Mouse (Mus musculus) hindbrain, embryonic 13.5 days (tissue): ENCODE results near the gene Grid1. TPM values are rescaled to one million over a fixed set of nuclear protein-coding genes. Genes with fewer than 3 reads are reported as not detected.

ENCODE experiments used
- ATAC-seq: fragments of 200-750 bp; cut with Nextera tagmentation; 2 replicates; pipeline ENCODE4 v1.8.0; 2017; ENCODE audit warnings: moderate TSS enrichment; ENCODE audit not compliant: low FRiP score
- H3K27ac ChIP-seq: fragments of 300-500 bp; sonication (generic); 2 replicates; pipeline ENCODE4 v1.5.1; 2015; ENCODE audit warnings: inconsistent platforms, mild to moderate bottlenecking, moderate library complexity
- H3K27me3 ChIP-seq: fragments of 300-500 bp; sonication (generic); 2 replicates; pipeline ENCODE4 v1.6.1; 2015; ENCODE audit warnings: mild to moderate bottlenecking, inconsistent platforms
- H3K36me3 ChIP-seq: fragments of 300-500 bp; sonication (generic); 2 replicates; pipeline ENCODE4 v1.6.1; 2015; ENCODE audit warnings: mild to moderate bottlenecking, inconsistent platforms
- H3K4me1 ChIP-seq: fragments of 300-500 bp; sonication (generic); replicated peaks from 2 replicates; pipeline ENCODE4 v1.6.1; 2015; ENCODE audit warnings: inconsistent platforms
- H3K4me2 ChIP-seq: fragments of 300-500 bp; sonication (generic); 2 replicates; pipeline ENCODE4 v1.6.1; 2015; ENCODE audit warnings: inconsistent platforms, mild to moderate bottlenecking, moderate library complexity
- H3K4me3 ChIP-seq: fragments of 300-500 bp; sonication (generic); 2 replicates; pipeline ENCODE4 v1.5.1; 2015; ENCODE audit warnings: mild to moderate bottlenecking, inconsistent platforms
- H3K9ac ChIP-seq: fragments of 300-500 bp; sonication (generic); 2 replicates; pipeline ENCODE4 v1.6.1; 2015; ENCODE audit warnings: mild to moderate bottlenecking, inconsistent platforms
- H3K9me3 ChIP-seq: fragments of 300-500 bp; sonication (generic); 2 replicates; pipeline ENCODE4 v1.6.1; 2016; ENCODE audit warnings: inconsistent platforms
- WGBS: fragments of 180-500 bp; shearing (Covaris S2); methylation state at CpG from one replicate; pipeline ENCODE4 v1.1.7; 2015; 5-methylcytosine and 5-hydroxymethylcytosine counted together
- polyA plus RNA-seq: library from polyadenylated mRNA; unstranded; fragments of >200 nt; fragmentation: Nextera tagmentation; extraction: Ambion mirVana; gene quantifications from 2 replicates; pipeline ENCODE4 v1.2.1, GENCODE M21; 2015

The Grid1 gene
- polyA plus RNA-seq, 1 experiment from 2014 or later: 3.5 TPM

DNA sequence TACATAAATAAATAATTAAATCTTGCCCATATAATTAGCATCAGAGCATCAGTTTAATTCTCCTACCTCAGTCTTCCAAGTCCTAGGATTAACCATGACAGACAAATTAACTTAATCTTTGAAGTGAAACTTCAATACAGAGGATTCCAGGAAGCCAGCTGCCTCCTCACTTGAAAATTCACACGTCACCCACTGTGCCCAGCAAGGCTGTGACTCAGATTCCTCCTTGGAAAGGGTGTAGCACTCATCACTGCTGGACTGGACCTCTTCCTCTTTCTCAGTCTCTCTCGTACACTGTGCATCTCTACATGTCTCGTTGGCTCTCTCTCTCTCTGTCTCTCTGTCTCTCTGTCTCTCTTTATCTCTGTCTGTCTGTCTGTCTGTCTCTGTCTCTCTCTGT, 153.0 kb downstream of the Grid1 start:
- WGBS: 92% methylated on average over 3 of the region's 3 CpGs
- Histone ChIP-seq H3K4me3 (no peak overlapping the region), H3K36me3 (no peaks in the 10 kb centered on the region), H3K27ac (no peak overlapping the region), H3K27me3 (no peaks in the 10 kb centered on the region), H3K9ac (no peak overlapping the region), H3K4me2 (no peak overlapping the region), H3K9me3 (no peaks in the 10 kb centered on the region), H3K4me1 (peaks cover 8% of the 10 kb centered on the region)
- ATAC-seq: no peak

DNA sequence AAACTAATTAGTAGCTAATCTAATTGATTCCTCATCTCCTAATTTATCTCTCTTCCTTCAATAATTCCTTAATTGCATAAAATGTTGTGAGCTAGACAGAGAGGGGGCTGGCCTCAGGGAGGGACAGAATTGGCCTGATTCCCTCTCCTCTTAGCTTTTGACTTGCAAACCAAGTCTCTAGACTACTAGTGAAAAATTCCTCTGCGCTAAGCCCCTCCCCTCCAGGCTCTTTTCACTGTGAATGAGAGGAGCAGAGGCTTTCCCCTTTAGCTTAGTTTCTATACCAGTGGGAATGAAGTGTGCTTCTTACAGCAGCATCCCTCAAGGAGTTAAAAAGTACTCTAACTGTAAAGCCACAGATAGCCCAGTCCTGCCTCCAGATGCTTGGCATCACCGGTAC, 160.8 kb downstream of the Grid1 start:
- no peaks in the 10 kb centered on the region for H3K27me3 ChIP-seq
- no peak overlapping the region for H3K4me2 ChIP-seq
- H3K9ac ChIP-seq: no peak overlapping the region
- ATAC-seq: 0 out of 2 replicates have a peak, but pooled peaks have one; percentile 9
- H3K36me3 ChIP-seq: no peaks in the 10 kb centered on the region
- peaks cover 9% of the 10 kb centered on the region; the same call in 1 of the 2 replicates for H3K4me1 ChIP-seq
- 32% methylated on average over 2 of the region's 2 CpGs for WGBS
- no peaks in the 10 kb centered on the region for H3K9me3 ChIP-seq
- H3K27ac ChIP-seq: no peak overlapping the region
- no peak overlapping the region for H3K4me3 ChIP-seq

DNA sequence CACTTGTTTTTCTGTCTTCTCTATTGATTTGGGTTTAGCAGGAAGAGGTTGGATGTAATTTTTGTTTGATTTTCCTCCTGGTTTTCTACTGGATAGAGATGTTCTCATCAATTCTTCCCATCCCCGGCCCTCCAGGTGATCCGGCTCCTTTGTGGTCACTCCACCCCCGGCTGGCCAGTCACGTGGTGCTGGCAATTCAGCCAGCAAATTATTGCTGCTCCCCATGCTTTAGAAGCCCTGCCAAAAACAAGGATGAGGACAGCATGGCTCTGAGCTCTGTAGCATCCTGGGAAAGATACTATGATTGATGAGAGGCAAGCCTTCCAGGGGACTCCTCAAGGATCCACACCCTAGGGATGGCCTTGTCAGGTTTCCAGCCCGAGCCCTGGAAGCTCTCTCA, 169.2 kb downstream of the Grid1 start:
- Histone ChIP-seq H3K4me1 (peaks cover 8% of the 10 kb centered on the region), H3K9ac (no peak overlapping the region), H3K9me3 (no peaks in the 10 kb centered on the region), H3K4me3 (no peak overlapping the region), H3K27ac (no peak overlapping the region), H3K36me3 (no peaks in the 10 kb centered on the region), H3K4me2 (no peak overlapping the region), H3K27me3 (no peaks in the 10 kb centered on the region)
- WGBS: 72% methylated on average over 5 of the region's 5 CpGs
- ATAC-seq: no peak

DNA sequence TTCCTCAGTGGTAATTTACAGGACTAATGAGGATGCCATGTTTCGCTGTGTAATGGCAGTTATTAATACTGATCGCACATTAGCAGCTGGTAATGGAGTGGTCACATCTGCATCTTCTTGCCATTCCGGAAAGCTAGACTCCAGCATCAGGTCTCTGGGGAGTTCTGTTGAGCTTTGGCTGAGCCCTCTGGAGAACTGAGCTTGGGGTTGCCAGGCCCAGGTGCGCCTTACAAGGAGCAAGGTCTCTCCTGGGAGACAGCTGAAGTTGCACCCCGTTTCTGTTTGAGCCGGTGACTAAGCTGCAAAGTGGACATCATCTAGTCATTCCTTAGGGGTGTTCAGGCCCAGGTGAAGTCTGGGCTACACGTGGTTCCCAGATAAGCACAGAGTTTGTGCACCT, 186.8 kb downstream of the Grid1 start:
- H3K9ac ChIP-seq: no peak overlapping the region
- no peaks in the 10 kb centered on the region for H3K36me3 ChIP-seq
- H3K4me2 ChIP-seq: no peak overlapping the region
- H3K27ac ChIP-seq: no peak overlapping the region
- no peak overlapping the region for H3K4me3 ChIP-seq
- H3K4me1 ChIP-seq: peaks cover 34% of the 10 kb centered on the region
- no peaks in the 10 kb centered on the region for H3K9me3 ChIP-seq
- no peak for ATAC-seq
- H3K27me3 ChIP-seq: no peaks in the 10 kb centered on the region
- 65% methylated on average over 7 of the region's 7 CpGs for WGBS

DNA sequence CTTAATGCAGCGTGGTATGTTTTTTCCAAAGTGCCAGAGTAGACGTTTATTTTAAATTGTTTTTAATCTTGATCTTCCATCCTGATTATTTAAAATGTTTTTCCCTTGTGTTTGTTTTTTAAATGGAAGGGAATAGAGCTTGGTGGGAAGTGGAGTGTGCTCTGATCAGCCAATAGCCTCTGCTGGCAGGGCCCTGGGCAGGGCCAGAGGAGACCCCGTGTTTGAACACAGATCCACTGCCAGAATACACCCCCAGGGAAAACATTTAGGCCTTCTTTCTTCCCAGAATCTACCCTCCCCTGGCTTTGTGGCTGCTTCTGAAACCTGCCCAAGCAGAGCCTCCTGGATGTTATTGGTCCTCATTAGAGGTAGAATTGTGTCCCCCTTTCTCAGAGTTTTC, 188.8 kb downstream of the Grid1 start:
- no peak overlapping the region for H3K9ac ChIP-seq
- no peaks in the 10 kb centered on the region for H3K27me3 ChIP-seq
- peak overlapping the region; percentile 44 for H3K27ac ChIP-seq
- 31% methylated on average over 3 of the region's 3 CpGs for WGBS
- H3K4me3 ChIP-seq: no peak overlapping the region
- no peak overlapping the region for H3K4me2 ChIP-seq
- H3K36me3 ChIP-seq: no peaks in the 10 kb centered on the region
- H3K9me3 ChIP-seq: no peaks in the 10 kb centered on the region
- peaks cover 22% of the 10 kb centered on the region for H3K4me1 ChIP-seq
- ATAC-seq: peak; percentile 70; the same call in 1 of the 2 replicates

DNA sequence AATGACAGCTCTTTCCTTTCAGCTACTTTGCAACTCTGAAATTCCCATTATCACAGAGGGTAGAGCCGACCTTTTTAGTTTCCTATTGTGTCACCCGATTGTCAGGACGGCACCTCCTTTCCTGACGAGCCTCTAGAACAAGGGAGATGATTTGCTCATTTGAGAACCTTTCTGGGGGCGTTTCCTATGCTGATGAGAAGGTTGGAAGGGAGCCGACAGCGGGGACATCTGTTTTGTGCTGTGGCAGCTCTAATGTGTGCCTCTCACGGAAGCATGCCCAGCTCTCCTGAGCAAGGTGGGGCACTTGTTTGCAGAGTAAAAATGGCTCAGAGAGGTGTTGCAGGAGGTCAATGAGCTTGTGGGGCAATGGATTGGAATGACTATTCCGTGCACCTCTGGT, 189.2 kb downstream of the Grid1 start:
- ATAC-seq: peak; percentile 42; the same call in 1 of the 2 replicates
- Histone ChIP-seq H3K36me3 (no peaks in the 10 kb centered on the region), H3K9me3 (no peaks in the 10 kb centered on the region), H3K27ac (peak overlapping the region; percentile 44), H3K9ac (no peak overlapping the region), H3K4me1 (peaks cover 21% of the 10 kb centered on the region), H3K4me2 (no peak overlapping the region), H3K4me3 (no peak overlapping the region), H3K27me3 (no peaks in the 10 kb centered on the region)
- 14% methylated on average over 9 of the region's 9 CpGs for WGBS

DNA sequence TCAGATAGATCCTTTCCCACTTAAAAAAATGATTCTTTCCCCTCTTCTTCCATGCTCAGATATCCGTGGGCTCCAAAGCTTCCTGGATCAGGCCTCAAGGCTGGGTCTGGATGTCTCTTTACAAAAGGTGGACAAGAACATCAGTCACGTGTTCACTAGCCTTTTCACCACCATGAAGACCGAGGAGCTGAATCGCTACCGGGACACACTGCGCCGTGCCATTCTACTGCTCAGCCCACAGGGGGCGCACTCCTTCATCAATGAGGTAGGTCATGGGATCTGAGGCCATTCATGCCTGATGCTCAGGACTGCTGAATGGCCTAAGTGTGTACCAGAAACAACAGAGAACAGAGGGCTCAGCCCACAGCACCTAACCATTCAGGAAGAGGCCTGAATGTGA, 206.8 kb downstream of the Grid1 start:
- 90% methylated on average over 8 of the region's 8 CpGs for WGBS
- Histone ChIP-seq H3K9ac (no peak overlapping the region), H3K4me3 (no peak overlapping the region), H3K9me3 (no peaks in the 10 kb centered on the region), H3K4me2 (no peak overlapping the region), H3K27ac (no peak overlapping the region), H3K4me1 (0 out of 2 replicates have a peak, but pooled peaks cover 6% of the 10 kb centered on the region), H3K36me3 (peaks cover 4% of the 10 kb centered on the region; the same call in 1 of the 2 replicates), H3K27me3 (no peaks in the 10 kb centered on the region)
- ATAC-seq: no peak

DNA sequence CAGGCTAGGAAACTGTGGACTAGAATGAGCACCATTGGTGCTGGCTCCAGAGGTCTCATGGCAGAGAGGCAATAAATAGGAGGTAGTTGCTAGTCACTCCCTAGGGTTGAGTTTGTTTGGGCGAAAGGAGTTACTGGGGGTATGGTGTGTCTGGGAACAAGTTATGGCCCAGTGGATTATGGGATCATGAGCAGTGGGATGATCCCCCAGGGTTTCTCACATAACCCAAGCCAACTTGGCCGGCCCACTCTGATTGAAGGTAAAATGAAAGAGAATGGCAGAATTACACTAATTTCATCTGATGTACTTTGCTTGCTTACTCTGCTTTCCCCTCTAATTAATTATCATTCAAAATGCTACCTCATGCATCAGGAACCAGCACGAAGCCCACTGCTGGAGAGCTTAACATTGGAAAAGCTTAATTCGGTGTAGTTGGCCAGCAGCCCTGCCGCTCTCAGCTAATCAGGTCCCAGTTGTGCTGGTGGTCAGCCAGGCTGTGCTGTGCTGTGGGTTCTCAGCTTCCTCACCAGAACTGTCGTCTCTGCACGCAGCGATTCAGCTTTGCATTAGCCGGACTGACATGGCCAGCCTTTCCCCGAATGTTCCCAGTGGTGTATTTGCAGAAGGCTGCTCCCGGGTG, 207.7 kb downstream of the Grid1 start:
- Histone ChIP-seq H3K9me3 (no peaks in the 10 kb centered on the region), H3K4me1 (0 out of 2 replicates have a peak, but pooled peaks cover 6% of the 10 kb centered on the region), H3K4me2 (no peak overlapping the region), H3K9ac (no peak overlapping the region), H3K4me3 (no peak overlapping the region), H3K27ac (no peak overlapping the region), H3K36me3 (peaks cover 4% of the 10 kb centered on the region; the same call in 1 of the 2 replicates), H3K27me3 (no peaks in the 10 kb centered on the region)
- 75% methylated on average over 11 of the region's 11 CpGs for WGBS
- ATAC-seq: no peak

DNA sequence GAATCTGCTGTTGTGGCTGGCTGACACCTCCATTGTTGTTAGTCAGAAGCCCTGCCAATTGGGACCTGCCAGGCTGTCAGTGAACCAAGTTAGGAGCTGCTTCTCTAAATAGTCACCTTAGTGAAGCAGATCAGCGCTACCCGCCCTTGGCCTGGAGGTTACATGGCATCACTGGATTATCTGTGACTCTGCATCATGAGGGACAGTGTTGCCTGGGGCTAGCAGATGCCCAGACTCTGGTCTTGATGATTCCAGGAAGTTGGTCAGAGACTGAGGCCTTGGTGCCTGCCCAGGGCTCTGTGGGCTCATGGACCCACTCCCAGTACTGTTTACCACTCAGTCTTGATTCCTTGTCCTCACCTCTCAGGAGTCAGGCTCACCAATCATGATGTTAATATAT, 209.7 kb downstream of the Grid1 start:
- WGBS: 95% methylated on average over 2 of the region's 2 CpGs
- ATAC-seq: no peak
- H3K9me3 ChIP-seq: no peaks in the 10 kb centered on the region

DNA sequence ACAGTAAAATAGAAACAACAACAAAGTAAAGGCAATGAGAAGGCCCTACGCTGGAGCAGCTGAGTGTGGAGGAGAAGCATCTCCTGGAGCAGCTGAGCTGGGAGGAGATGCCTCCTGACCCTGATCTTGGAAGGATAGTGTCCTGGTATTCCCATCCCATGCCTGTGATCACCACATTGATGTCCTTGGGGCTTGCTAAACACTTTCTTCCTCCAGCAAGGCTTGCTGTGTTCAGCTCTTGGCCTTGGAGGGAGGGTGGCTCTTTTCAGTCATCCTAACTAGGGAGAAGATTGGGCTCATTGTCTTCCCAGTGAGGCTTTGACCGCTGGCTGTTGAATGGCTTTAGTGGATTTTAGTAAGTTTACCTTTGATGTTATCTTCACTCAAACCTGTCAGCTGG, 210.4 kb downstream of the Grid1 start:
- Histone ChIP-seq H3K4me3 (no peak overlapping the region), H3K27me3 (no peaks in the 10 kb centered on the region), H3K36me3 (peaks cover 4% of the 10 kb centered on the region; the same call in 1 of the 2 replicates), H3K4me2 (no peak overlapping the region), H3K4me1 (0 out of 2 replicates have a peak, but pooled peaks cover 6% of the 10 kb centered on the region), H3K9ac (no peak overlapping the region), H3K9me3 (no peaks in the 10 kb centered on the region), H3K27ac (no peak overlapping the region)
- no peak for ATAC-seq
- WGBS: 80% methylated on average over 2 of the region's 2 CpGs

More for the DNA sequence above, 209.7 kb downstream of the Grid1 start:
- Histone ChIP-seq H3K9ac (no peak overlapping the region), H3K27ac (no peak overlapping the region), H3K4me1 (0 out of 2 replicates have a peak, but pooled peaks cover 6% of the 10 kb centered on the region), H3K4me2 (no peak overlapping the region), H3K36me3 (peaks cover 4% of the 10 kb centered on the region; the same call in 1 of the 2 replicates), H3K27me3 (no peaks in the 10 kb centered on the region), H3K4me3 (no peak overlapping the region)

DNA sequence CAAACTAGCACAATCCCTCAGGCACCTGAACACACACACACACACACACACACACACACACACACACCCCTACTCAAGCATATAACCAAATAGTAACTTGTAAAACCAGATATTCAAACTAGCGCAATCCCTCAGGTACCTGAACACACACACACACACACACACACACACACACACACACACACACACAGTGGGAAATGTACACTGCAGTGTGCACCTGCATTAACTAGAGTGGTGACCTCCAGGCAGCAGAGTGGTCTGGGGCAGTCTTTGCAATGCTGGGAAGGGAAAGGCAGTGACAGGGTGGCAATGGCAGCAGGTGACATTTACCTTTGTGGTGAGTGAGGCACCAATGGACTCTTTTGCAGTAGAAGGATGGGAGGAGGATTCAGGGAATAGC, 212.4 kb downstream of the Grid1 start:
- whole genome bisulfite sequencing: 100% methylated on average over 1 of the region's 1 CpGs
- H3K9me3 ChIP-seq: no peaks in the 10 kb centered on the region
- no peak overlapping the region for H3K27ac ChIP-seq
- no peak overlapping the region for H3K4me2 ChIP-seq
- no peak overlapping the region for H3K9ac ChIP-seq
- no peak for ATAC-seq
- H3K4me1 ChIP-seq: 0 out of 2 replicates have a peak, but pooled peaks cover 6% of the 10 kb centered on the region
- H3K36me3 ChIP-seq: no peaks in the 10 kb centered on the region
- H3K4me3 ChIP-seq: no peak overlapping the region
- no peaks in the 10 kb centered on the region for H3K27me3 ChIP-seq

DNA sequence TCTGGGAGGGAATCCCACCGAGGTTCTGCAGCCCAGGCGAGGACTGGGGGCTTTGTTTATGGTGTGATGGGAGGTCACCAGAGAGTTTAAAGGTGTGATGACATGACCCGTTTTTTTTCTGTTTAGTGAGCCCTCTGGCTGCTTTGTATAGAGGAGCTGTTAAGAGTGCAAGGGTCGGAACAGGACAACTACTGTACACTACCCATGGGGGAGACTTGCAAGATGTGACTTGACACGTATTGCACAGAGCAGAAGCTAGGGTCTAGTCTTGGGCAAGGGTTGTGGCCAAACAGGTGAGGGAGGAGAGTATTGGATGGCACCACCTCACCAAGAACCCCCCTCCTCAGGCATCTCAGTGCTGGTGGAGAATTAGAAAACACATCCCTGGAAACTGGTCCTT, 224.4 kb downstream of the Grid1 start:
- Histone ChIP-seq H3K27ac (no peak overlapping the region), H3K4me1 (0 out of 2 replicates have a peak, but pooled peaks cover 2% of the 10 kb centered on the region), H3K27me3 (no peaks in the 10 kb centered on the region), H3K9me3 (no peaks in the 10 kb centered on the region), H3K36me3 (no peaks in the 10 kb centered on the region), H3K4me3 (no peak overlapping the region), H3K9ac (no peak overlapping the region), H3K4me2 (no peak overlapping the region)
- 59% methylated on average over 5 of the region's 5 CpGs for WGBS
- no peak for ATAC-seq
